Mouse (Mus musculus): ENCODE results near the gene Tppp3.

DNA sequence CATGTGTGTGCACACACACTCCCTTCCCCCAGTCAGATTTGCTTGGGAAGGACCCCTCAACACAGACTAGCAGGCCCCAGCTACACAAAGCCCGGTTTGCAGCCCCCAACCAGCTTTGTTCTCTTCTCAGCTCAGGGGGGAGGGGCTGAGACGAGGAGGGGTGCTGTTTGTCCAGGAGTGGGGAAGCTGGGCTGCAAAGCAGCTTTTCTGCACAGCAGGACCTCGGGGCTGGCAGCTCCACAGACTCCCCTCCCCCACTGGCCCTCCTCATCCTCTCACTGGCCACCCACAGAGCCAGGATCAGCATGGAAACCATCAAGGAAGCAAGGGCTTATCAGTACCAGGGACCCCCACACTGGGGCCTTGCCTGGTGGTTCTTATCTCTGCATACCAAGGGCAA lies 49.7 kb upstream of the Tppp3 start:
- no peak for TF ChIP-seq CTCF (conservative IDR thresholded peaks at IDR 0.05; ENCODE audit: insufficient read depth, insufficient read length, low read depth, low read length)
- TF ChIP-seq POLR2A (IDR thresholded peaks at IDR 0.05; ENCODE audit: low read depth, low read length) = no peak

All from kidney, adult 2 months (tissue).